Mouse (Mus musculus): ENCODE measurements around the gene Art1. TPM values are rescaled to one million over a fixed set of nuclear protein-coding genes. Genes with fewer than 3 reads are reported as not detected.

Art1 gene
- polyA plus RNA-seq, 1 experiment = 0.99 TPM

DNA sequence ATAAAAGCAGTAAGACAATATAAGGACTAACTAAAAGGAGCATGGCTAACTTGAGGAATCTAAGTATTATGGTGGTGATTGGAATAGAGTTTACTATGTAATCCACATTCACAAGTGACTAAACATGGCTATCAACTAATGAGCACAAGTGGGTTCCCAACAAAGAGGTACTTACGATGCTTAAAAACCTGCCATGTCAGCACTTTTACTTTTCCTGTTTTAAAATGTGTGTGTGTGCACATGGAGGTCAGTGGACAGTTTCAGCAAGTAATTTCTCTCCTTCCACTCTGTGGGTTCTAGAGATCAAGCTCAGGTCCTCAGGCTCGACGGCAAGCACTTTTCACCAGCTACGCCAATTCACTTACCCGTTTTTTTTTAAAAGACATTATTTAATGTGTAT lies 36.4 kb downstream of the Art1 start:
- Histone ChIP-seq H3K9me3 (replicated peaks; ENCODE audit: control insufficient read depth, insufficient read depth, low read length, poor library complexity, severe bottlenecking) (no peaks in the 10 kb centered on the region), H3K4me1 (ENCODE audit: control insufficient read depth, insufficient read depth, low read length) (no peaks in the 10 kb centered on the region), H3K4me3 (ENCODE audit: low read depth, low read length) (no peak overlapping the region), H3K27me3 (ENCODE audit: control insufficient read depth, insufficient read depth, low read length, poor library complexity, severe bottlenecking) (no peaks in the 10 kb centered on the region), H3K9ac (ENCODE audit: low read depth, poor library complexity, severe bottlenecking) (no peak overlapping the region), H3K27ac (ENCODE audit: insufficient read depth, low read length) (no peak overlapping the region), H3K36me3 (ENCODE audit: control insufficient read depth, insufficient read depth, low read length, poor library complexity, severe bottlenecking) (peaks cover 64% of the 10 kb centered on the region)
- TF ChIP-seq EP300 (IDR thresholded peaks at IDR 0.05; ENCODE audit: insufficient read depth, low read depth, low read length) (no peak), POLR2A (IDR thresholded peaks at IDR 0.05; ENCODE audit: insufficient read depth, low read length) (no peak)

GRCm38 (mm10) chr7:102153691-102154090 lies 52.1 kb downstream of the Art1 start:
- Histone ChIP-seq H3K4me3 (ENCODE audit: low read depth, low read length) (no peak overlapping the region), H3K9ac (ENCODE audit: low read depth, poor library complexity, severe bottlenecking) (no peak overlapping the region), H3K9me3 (replicated peaks; ENCODE audit: control insufficient read depth, insufficient read depth, low read length, poor library complexity, severe bottlenecking) (no peaks in the 10 kb centered on the region), H3K4me1 (ENCODE audit: control insufficient read depth, insufficient read depth, low read length) (no peaks in the 10 kb centered on the region), H3K27me3 (ENCODE audit: control insufficient read depth, insufficient read depth, low read length, poor library complexity, severe bottlenecking) (no peaks in the 10 kb centered on the region), H3K36me3 (ENCODE audit: control insufficient read depth, insufficient read depth, low read length, poor library complexity, severe bottlenecking) (peaks cover 53% of the 10 kb centered on the region), H3K27ac (ENCODE audit: insufficient read depth, low read length) (no peak overlapping the region)
- TF ChIP-seq EP300 (IDR thresholded peaks at IDR 0.05; ENCODE audit: insufficient read depth, low read depth, low read length) (no peak), CTCF (IDR thresholded peaks at IDR 0.05; ENCODE audit: low read depth, low read length) (no peak), POLR2A (IDR thresholded peaks at IDR 0.05; ENCODE audit: insufficient read depth, low read length) (no peak)

Other genes with a start within 250 kb of the Art1 start
- gene Folr2, start 244.5 kb upstream of the Art1 start, polyA plus RNA-seq (2011; ENCODE audit: insufficient read depth, insufficient read length, low read depth, missing spikeins) = 1.2 TPM in 2 replicates
- 70.7 and 96.2 TPM in 2 replicates for gene Anapc15, start 238.0 kb upstream of the Art1 start, polyA plus RNA-seq (2011; ENCODE audit: insufficient read depth, insufficient read length, low read depth, missing spikeins)
- gene Folr1, start 231.0 kb upstream of the Art1 start, polyA plus RNA-seq (2011; ENCODE audit: insufficient read depth, insufficient read length, low read depth, missing spikeins) = 54.6 and 59.8 TPM in 2 replicates
- gene Lamtor1, start 195.8 kb upstream of the Art1 start, polyA plus RNA-seq (2011; ENCODE audit: insufficient read depth, insufficient read length, low read depth, missing spikeins) = 80.9 and 85.9 TPM in 2 replicates
- not detected in 2 replicates for gene Tomt, start 195.4 kb upstream of the Art1 start, polyA plus RNA-seq (2011; ENCODE audit: insufficient read depth, insufficient read length, low read depth, missing spikeins)
- gene Lrrc51, start 167.8 kb upstream of the Art1 start, polyA plus RNA-seq (2011; ENCODE audit: insufficient read depth, insufficient read length, low read depth, missing spikeins) = 6.7 and 7.5 TPM in 2 replicates
- gene Numa1, start 167.6 kb upstream of the Art1 start, polyA plus RNA-seq (2011; ENCODE audit: insufficient read depth, insufficient read length, low read depth, missing spikeins) = 160 and 170 TPM in 2 replicates
- 6.3 TPM in 2 replicates for gene Il18bp, start 83.1 kb upstream of the Art1 start, polyA plus RNA-seq (2011; ENCODE audit: insufficient read depth, insufficient read length, low read depth, missing spikeins)
- 21.9 and 27.1 TPM in 2 replicates for gene Rnf121, start 36.3 kb upstream of the Art1 start, polyA plus RNA-seq (2011; ENCODE audit: insufficient read depth, insufficient read length, low read depth, missing spikeins)
- 43.9 and 54.2 TPM in 2 replicates for gene Xndc1, start 36.2 kb upstream of the Art1 start, polyA plus RNA-seq (2011; ENCODE audit: insufficient read depth, insufficient read length, low read depth, missing spikeins)
- gene Xntrpc, start 36.0 kb upstream of the Art1 start, polyA plus RNA-seq (2011; ENCODE audit: insufficient read depth, insufficient read length, low read depth, missing spikeins) = 0.76 and 1.3 TPM in 2 replicates
- not detected in 2 replicates for gene Trpc2, start 18.6 kb upstream of the Art1 start, polyA plus RNA-seq (2011; ENCODE audit: insufficient read depth, insufficient read length, low read depth, missing spikeins)
- 2.7 and 3.7 TPM in 2 replicates for gene Art5, start 7.7 kb downstream of the Art1 start, polyA plus RNA-seq (2011; ENCODE audit: insufficient read depth, insufficient read length, low read depth, missing spikeins)
- not detected in 2 replicates for gene Chrna10, start 15.1 kb downstream of the Art1 start, polyA plus RNA-seq (2011; ENCODE audit: insufficient read depth, insufficient read length, low read depth, missing spikeins)
- 118 and 119 TPM in 2 replicates for gene Nup98, start 108.4 kb downstream of the Art1 start, polyA plus RNA-seq (2011; ENCODE audit: insufficient read depth, insufficient read length, low read depth, missing spikeins)
- 48.9 and 55.0 TPM in 2 replicates for gene Pgap2, start 108.5 kb downstream of the Art1 start, polyA plus RNA-seq (2011; ENCODE audit: insufficient read depth, insufficient read length, low read depth, missing spikeins)
- 20.0 and 20.4 TPM in 2 replicates for gene Rhog, start 154.3 kb downstream of the Art1 start, polyA plus RNA-seq (2011; ENCODE audit: insufficient read depth, insufficient read length, low read depth, missing spikeins)
- 26.0 and 28.9 TPM in 2 replicates for gene Stim1, start 166.1 kb downstream of the Art1 start, polyA plus RNA-seq (2011; ENCODE audit: insufficient read depth, insufficient read length, low read depth, missing spikeins)

Measured in ES-Bruce4 (cell line).